Mouse (Mus musculus) testis, adult 10 weeks (tissue): ENCODE data around the gene Ccdc160. TPM values are rescaled to one million over a fixed set of nuclear protein-coding genes. Genes with fewer than 3 reads are reported as not detected.

Source experiments
- polyA plus RNA-seq: library from polyadenylated mRNA; stranded (reverse); fragments of 350-450 nt; fragmentation: Illumina TruSeq; extraction: RNeasy Lipid Tissue Mini Kit (QIAGEN cat#74804); gene quantifications from one replicate; pipeline ENCODE4 v1.2.3, GENCODE M21; 2014; ENCODE audit warnings: low read depth, low replicate concordance

The Ccdc160 gene
- 24.9 TPM for polyA plus RNA-seq

GRCm38 (mm10) chrX:52790980-52791593, at the start of gene Ccdc160:
Ccdc160 (plus strand) TSS chrX:52791200.

Other genes starting within 250 kb of the Ccdc160 start
- 1.1 TPM for gene Gpc3, start 177.2 kb upstream of the Ccdc160 start, polyA plus RNA-seq
- gene Phf6, start 121.1 kb downstream of the Ccdc160 start, polyA plus RNA-seq: 43.0 TPM
- 49.6 TPM for gene Hprt, start 196.9 kb downstream of the Ccdc160 start, polyA plus RNA-seq